Mouse (Mus musculus) thymus, postnatal 36 days (tissue): ENCODE results near the gene Foxp1.

Experiments
- DNase-seq, 2 experiments: peaks; one replicate each; pipeline ENCODE4 v3.0.0; 2022; ENCODE audit warnings: mixed read lengths in 2 of 2

Gene Foxp1

GRCm38 (mm10) chr6:99078089-99078488 is 444.4 kb downstream of the Foxp1 start:
- DNase-seq, result no peak

- DNase-seq, result no peak
Observed at GRCm38 (mm10) chr6:99073303-99074271, 448.9 kb downstream of the Foxp1 start.

GRCm38 (mm10) chr6:99070710-99071109 is 451.8 kb downstream of the Foxp1 start:
- no peak for DNase-seq

- no peak for DNase-seq
Observed at GRCm38 (mm10) chr6:99069726-99070125, 452.8 kb downstream of the Foxp1 start.

- no peak for DNase-seq
Observed at GRCm38 (mm10) chr6:99065569-99066353, 456.8 kb downstream of the Foxp1 start.

- DNase-seq, result no peak
Observed at GRCm38 (mm10) chr6:99063982-99064484, 458.5 kb downstream of the Foxp1 start.

GRCm38 (mm10) chr6:99062931-99063330 is 459.6 kb downstream of the Foxp1 start:
- no peak for DNase-seq

- DNase-seq, result no peak
Observed at GRCm38 (mm10) chr6:99058688-99059087, 463.8 kb downstream of the Foxp1 start.

GRCm38 (mm10) chr6:99057113-99057553 is 465.4 kb downstream of the Foxp1 start:
- peak in 1 of 2 experiments; percentile 10 for DNase-seq

- DNase-seq, result no peak
Observed at GRCm38 (mm10) chr6:99056379-99056778, 466.1 kb downstream of the Foxp1 start.

GRCm38 (mm10) chr6:99053998-99054397 is 468.5 kb downstream of the Foxp1 start:
- no peak for DNase-seq

GRCm38 (mm10) chr6:99053111-99053510 is 469.4 kb downstream of the Foxp1 start:
- no peak for DNase-seq

- DNase-seq, result no peak
Observed at GRCm38 (mm10) chr6:99051724-99052123, 470.8 kb downstream of the Foxp1 start.

GRCm38 (mm10) chr6:99050288-99051006 is 472.1 kb downstream of the Foxp1 start:
- DNase-seq, result no peak

- DNase-seq, result no peak
Observed at GRCm38 (mm10) chr6:99047322-99047721, 475.2 kb downstream of the Foxp1 start.

- DNase-seq, result no peak
Observed at GRCm38 (mm10) chr6:99045845-99046788, 476.4 kb downstream of the Foxp1 start.

- DNase-seq, result no peak
Observed at GRCm38 (mm10) chr6:99043932-99044664, 478.4 kb downstream of the Foxp1 start.

- DNase-seq, result no peak
Observed at GRCm38 (mm10) chr6:99043226-99043625, 479.3 kb downstream of the Foxp1 start.

GRCm38 (mm10) chr6:99042175-99042954 is 480.2 kb downstream of the Foxp1 start:
- DNase-seq, result no peak

GRCm38 (mm10) chr6:99038977-99039376 is 483.5 kb downstream of the Foxp1 start:
- DNase-seq, result no peak
